Mouse (Mus musculus) ES-Bruce4 (cell line): ENCODE measurements around the gene Pitpnm1. TPM values are rescaled to one million over a fixed set of nuclear protein-coding genes. Genes with fewer than 3 reads are reported as not detected.
A peak's percentile ranks its signal among the peaks of the same experiment; 100 is the strongest.
"Not testable (repeated sequence)": the region's sequence is repeated elsewhere in the genome, so short reads cannot be mapped to it uniquely, and the experiment has no call there.

Experiments
- H3K27ac ChIP-seq: 2 replicates; pipeline ENCODE4 v1.5.1; 2012; ENCODE audit warnings: low read length, inconsistent platforms; ENCODE audit not compliant: insufficient read depth
- H3K27me3 ChIP-seq: 2 replicates; pipeline ENCODE4 v1.6.1; 2012; ENCODE audit warnings: mild to moderate bottlenecking, low read length, inconsistent platforms; ENCODE audit not compliant: control insufficient read depth, poor library complexity, insufficient read depth, severe bottlenecking
- H3K36me3 ChIP-seq: 2 replicates; pipeline ENCODE4 v1.6.1; 2012; ENCODE audit warnings: inconsistent platforms, mild to moderate bottlenecking, low read length, moderate library complexity; ENCODE audit not compliant: control insufficient read depth, poor library complexity, insufficient read depth, severe bottlenecking
- H3K4me1 ChIP-seq: one replicate; pipeline ENCODE4 v1.8.1; 2011; ENCODE audit warnings: low read length; ENCODE audit not compliant: control insufficient read depth, insufficient read depth
- H3K4me3 ChIP-seq: 2 replicates; pipeline ENCODE4 v1.5.1; 2011; ENCODE audit warnings: low read depth, mild to moderate bottlenecking, low read length
- H3K9ac ChIP-seq: 2 replicates; pipeline ENCODE4 v1.6.1; 2012; ENCODE audit warnings: low read depth, mild to moderate bottlenecking, inconsistent platforms; ENCODE audit not compliant: poor library complexity, severe bottlenecking
- H3K9me3 ChIP-seq: replicated peaks from 2 replicates; pipeline ENCODE4 v1.6.1; 2012; ENCODE audit warnings: mild to moderate bottlenecking, low read length, inconsistent platforms; ENCODE audit not compliant: control insufficient read depth, poor library complexity, insufficient read depth, severe bottlenecking
- CTCF ChIP-seq: IDR thresholded peaks from one replicate; pipeline ENCODE4 v1.8.1; 2011; ENCODE audit warnings: low read depth, low read length
- EP300 ChIP-seq: IDR thresholded peaks from 2 replicates; pipeline ENCODE4 v1.6.1; 2011; ENCODE audit warnings: low read depth, low read length; ENCODE audit not compliant: insufficient read depth
- POLR2A ChIP-seq: IDR thresholded peaks from one replicate; pipeline ENCODE4 v1.8.1; 2011; ENCODE audit warnings: low read length; ENCODE audit not compliant: insufficient read depth
- polyA plus RNA-seq: library from polyadenylated mRNA; stranded (reverse); fragments of >200 nt; gene quantifications from 2 replicates; pipeline ENCODE4 v1.2.4, GENCODE M21; 2011; ENCODE audit warnings: low read depth; ENCODE audit not compliant: missing spikeins, insufficient read depth, insufficient read length

The Pitpnm1 gene
- polyA plus RNA-seq, 1 experiment: 11.2 TPM

DNA sequence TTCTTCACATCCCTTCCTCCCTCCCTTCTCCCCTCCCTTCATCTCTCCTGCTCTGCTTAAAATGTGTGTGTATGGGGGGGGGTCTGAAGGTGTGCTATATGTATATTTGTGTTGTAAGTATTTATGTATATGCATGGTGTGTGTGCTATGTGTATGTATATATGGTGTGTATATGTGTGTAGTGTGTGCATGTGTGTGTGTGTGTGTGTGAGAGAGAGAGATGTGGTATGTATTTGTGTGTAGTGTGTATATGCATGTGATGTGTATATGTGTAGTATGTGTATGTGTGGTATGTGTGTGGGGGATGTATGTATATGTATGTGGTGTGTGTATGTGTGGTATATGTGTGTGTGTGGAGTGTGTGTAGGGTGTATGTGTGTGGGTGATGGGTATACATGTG lies 32.9 kb upstream of the Pitpnm1 start:
- Histone ChIP-seq H3K4me3 (no peak overlapping the region), H3K27ac (no peak overlapping the region), H3K36me3 (no peaks in the 10 kb centered on the region), H3K9me3 (0 out of 2 replicates have a peak, but pooled peaks cover 2% of the 10 kb centered on the region), H3K27me3 (no peaks in the 10 kb centered on the region), H3K4me1 (no peaks in the 10 kb centered on the region), H3K9ac (no peak overlapping the region)
- TF ChIP-seq EP300 (no peak), POLR2A (no peak), CTCF (no peak)

DNA sequence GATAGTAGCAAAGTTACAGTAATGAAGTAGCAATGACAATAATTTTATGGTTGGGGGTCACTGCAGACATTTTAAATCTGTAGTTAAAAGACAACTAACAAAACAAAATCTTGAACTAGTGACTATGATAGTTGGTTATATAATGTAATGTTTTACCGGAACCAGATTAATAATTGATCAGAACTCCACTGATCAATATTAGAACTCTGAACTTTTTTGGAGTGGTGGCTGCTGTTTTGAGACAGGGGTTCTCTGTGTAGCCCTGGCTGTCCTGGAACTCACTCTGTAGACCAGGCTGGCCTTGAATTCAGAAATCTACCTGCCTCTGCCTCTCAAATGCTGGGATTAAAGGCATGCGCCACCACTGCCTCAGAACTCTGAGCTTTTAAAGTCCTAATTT lies 31.6 kb upstream of the Pitpnm1 start:
- H3K4me3 ChIP-seq, H3K27ac ChIP-seq, H3K4me1 ChIP-seq, H3K9ac ChIP-seq, H3K27me3 ChIP-seq, H3K9me3 ChIP-seq, H3K36me3 ChIP-seq: not testable (repeated sequence)

DNA sequence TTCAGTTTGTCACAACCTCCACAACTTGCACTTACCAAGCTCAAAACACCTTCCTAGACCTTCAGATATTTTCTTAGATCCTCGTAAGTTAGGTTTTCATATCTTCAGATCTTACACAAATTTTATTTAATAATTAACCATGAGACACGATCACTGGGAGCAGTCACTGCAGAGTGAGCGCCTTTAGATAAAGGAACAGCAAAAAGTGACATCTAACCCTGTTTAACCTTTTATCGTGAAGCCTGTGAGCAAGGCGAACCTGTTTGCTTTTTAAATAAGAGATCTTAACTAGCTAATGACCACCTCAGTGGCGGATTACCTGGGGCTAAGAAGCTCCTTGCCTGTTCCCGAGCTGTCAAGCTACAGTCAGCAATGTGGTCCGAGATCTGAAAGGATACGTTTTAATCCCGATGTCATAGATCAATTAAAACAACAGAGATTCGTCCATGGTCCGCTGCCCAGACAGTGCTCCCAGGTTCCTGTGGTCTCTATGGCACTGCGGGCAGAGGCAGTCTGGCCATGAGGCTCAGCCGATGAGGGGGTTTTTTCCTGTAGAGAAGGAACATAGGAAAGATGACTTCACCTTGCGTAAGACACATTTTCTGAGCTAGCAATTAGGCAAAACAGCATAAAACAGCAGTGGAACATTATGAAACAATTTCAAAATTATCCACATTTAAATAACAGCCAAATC lies 30.9 kb upstream of the Pitpnm1 start:
- Histone ChIP-seq H3K36me3 (no peaks in the 10 kb centered on the region), H3K27ac (no peak overlapping the region), H3K4me3 (no peak overlapping the region), H3K9me3 (0 out of 2 replicates have a peak, but pooled peaks cover 2% of the 10 kb centered on the region), H3K4me1 (no peaks in the 10 kb centered on the region), H3K27me3 (no peaks in the 10 kb centered on the region), H3K9ac (no peak overlapping the region)
- TF ChIP-seq POLR2A (no peak), EP300 (no peak), CTCF (no peak)

DNA sequence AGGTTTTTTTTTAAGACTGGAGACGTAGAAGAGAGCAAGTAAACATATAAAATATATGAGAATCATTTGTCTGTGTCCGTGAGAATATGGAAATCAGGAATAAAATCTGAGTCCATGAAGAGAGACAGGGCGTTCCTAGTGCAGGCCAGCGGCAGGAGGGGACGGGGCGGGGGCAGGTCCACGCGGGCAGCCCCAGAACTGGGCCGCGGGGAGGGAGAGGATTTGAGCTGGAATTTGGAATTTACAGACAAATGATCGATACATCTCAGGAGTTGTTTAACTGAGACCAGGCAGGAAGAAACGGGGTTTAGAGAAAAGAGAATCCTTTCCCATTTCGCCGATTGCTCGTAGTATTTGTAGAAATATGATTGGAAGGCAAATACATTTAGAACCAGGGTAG lies 29.5 kb upstream of the Pitpnm1 start:
- H3K9ac ChIP-seq: 0 out of 2 replicates have a peak overlapping the region, but pooled peaks have one; percentile 42
- no peaks in the 10 kb centered on the region for H3K36me3 ChIP-seq
- TF ChIP-seq EP300 (no peak), CTCF (no peak), POLR2A (no peak)
- H3K4me3 ChIP-seq: no peak overlapping the region
- no peak overlapping the region for H3K27ac ChIP-seq
- H3K27me3 ChIP-seq: no peaks in the 10 kb centered on the region
- no peaks in the 10 kb centered on the region for H3K4me1 ChIP-seq
- 0 out of 2 replicates have a peak, but pooled peaks cover 2% of the 10 kb centered on the region for H3K9me3 ChIP-seq

DNA sequence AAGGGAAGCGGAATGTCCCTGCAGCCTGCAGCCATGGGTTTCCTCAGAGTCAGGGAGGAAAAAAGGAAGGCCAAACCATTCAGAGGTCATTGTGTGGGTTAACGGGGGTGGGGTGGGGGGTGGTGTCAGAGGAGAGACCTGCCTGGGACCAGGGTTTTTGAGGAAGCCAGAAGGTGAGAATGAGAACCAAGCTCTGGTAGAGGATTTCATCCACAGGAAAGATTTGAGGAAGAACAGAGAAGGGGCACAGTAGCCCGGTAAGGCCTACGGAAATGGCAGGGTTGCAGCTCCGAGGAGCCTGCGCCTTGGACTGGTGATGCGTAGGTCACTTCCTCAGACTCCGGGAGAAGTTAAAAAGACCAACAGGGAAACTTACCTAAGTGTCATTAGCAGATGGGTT lies 29.0 kb upstream of the Pitpnm1 start:
- TF ChIP-seq CTCF (no peak), POLR2A (no peak), EP300 (no peak)
- Histone ChIP-seq H3K9me3 (0 out of 2 replicates have a peak, but pooled peaks cover 2% of the 10 kb centered on the region), H3K27me3 (no peaks in the 10 kb centered on the region), H3K27ac (no peak overlapping the region), H3K9ac (0 out of 2 replicates have a peak overlapping the region, but pooled peaks have one; percentile 42), H3K4me1 (no peaks in the 10 kb centered on the region), H3K4me3 (no peak overlapping the region), H3K36me3 (no peaks in the 10 kb centered on the region)

DNA sequence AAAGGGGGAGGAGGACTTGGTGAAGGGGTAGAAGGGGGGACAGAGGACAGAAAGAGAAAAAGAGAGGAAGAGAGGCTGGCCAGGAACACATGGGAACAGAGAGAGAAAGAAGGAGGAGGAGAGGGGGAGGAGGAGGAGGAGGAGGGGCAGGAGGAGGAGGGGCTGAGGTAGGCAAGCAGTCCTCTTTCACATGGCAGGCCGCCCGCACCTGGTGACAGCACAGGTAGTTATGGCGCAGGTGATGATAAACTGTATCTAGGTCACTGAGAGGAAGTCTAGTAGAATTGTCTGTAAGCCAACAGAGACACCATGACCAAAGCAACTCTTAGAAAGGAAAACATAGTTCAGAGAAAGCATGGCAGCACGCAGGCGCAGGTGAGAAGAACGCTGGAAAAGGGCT lies 28.4 kb upstream of the Pitpnm1 start:
- no peak for TF ChIP-seq POLR2A
- TF ChIP-seq CTCF: no peak
- TF ChIP-seq EP300: no peak
- H3K4me3 ChIP-seq: no peak overlapping the region

More for the DNA sequence above, 28.4 kb upstream of the Pitpnm1 start:
- Histone ChIP-seq H3K27me3 (no peaks in the 10 kb centered on the region), H3K27ac (no peak overlapping the region), H3K4me1 (no peaks in the 10 kb centered on the region), H3K9me3 (0 out of 2 replicates have a peak, but pooled peaks cover under 1% of the 10 kb centered on the region), H3K36me3 (no peaks in the 10 kb centered on the region), H3K9ac (no peak overlapping the region)
